Comparison of ENCODE assay signal across 8 mouse cellular contexts in the genomic region with DNA sequence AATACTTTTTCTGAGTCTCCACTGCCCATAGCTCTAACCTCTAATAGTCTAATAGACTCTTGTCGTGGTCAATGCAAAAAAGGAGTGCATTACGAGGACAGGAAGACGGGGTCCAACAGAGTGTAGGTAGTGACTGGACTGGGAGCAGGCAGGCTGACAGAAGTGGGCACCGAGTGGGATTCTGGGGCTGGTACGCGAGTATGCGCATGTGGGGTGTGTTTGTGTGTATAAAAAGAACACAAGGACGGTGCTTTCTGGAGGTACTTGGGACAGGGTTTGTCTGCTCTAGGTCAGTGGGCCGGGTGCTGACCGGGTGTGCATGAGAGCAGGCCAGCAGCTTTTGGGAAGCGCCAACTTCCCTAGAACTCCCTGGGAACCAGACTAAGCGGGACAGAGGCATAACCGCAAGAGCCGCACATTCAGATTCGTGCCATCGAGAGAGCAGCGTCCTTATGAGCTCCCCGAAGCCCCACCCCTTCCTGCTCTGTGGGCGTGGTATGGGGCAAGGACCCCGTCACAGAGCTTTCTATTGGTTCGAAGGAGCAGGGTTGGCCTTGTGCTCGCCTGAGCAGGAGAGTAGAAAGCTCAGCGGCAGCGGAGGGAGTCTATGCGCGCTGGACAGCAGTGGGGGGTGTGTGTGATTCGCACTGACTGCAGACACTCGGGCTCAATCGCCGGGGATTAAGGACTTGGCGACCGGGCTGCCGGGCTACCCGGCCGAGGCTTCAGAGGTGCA. TPM values are rescaled to one million over a fixed set of nuclear protein-coding genes. Genes with fewer than 3 reads are reported as not detected.
DNase-seq lines count a peak whose midpoint lies in the region; ATAC-seq and TF ChIP-seq lines count a peak whose summit lies in the region.

Efnb1 (plus strand) TSS at position 608 of the 736 bp plus-strand sequence.

- in situ Hi-C loops in CH12.LX (cut with MboI; ENCODE audit: low pct_ligation_motif_present, low pct_unique_long_range_greater_than_20kb, low sequenced_read_pairs) = loop anchor here (10.0 to 25.0 kb wide), 3 partner anchors 277 to 452 kb away; no protein-coding TSS in a partner anchor

- intact Hi-C loops in heart, postnatal 10 days (cut with DNase I) = loop anchor here (1.0 to 10.0 kb wide), 7 partner anchors 81 to 439 kb away; no protein-coding TSS in a partner anchor

- peak within 1 kb of the TSS; percentile 48 for H3K9ac ChIP-seq in CH12.LX (ENCODE audit: insufficient read depth, low read depth)
- peak within 1 kb of the TSS; percentile 98 for H3K9ac ChIP-seq in forebrain, embryonic 13.5 days
- peak within 1 kb of the TSS; percentile 59 for H3K9ac ChIP-seq in liver, postnatal 0 days (replicated peaks)
- peak within 1 kb of the TSS; percentile 74 for H3K9ac ChIP-seq in neural tube, embryonic 14.5 days (replicated peaks; ENCODE audit: low read depth, low read length)

- no peaks in the 10 kb centered on the region for H3K4me1 ChIP-seq in CH12.LX (ENCODE audit: control insufficient read depth in 1 of 2, insufficient read depth in 2 of 2)
- H3K4me1 ChIP-seq in forebrain, embryonic 13.5 days = peaks cover 13% of the 10 kb centered on the region
- H3K4me1 ChIP-seq in liver, postnatal 0 days (ENCODE audit: insufficient read depth) = no peaks in the 10 kb centered on the region
- H3K4me1 ChIP-seq in neural tube, embryonic 14.5 days (ENCODE audit: control insufficient read depth, insufficient read depth, low read length) = peaks cover 10% of the 10 kb centered on the region; the same call in 1 of the 2 replicates

- peak; percentile 74 for TF ChIP-seq POLR2A in CH12.LX (IDR thresholded peaks at IDR 0.05; ENCODE audit: low read depth, low read length)

- TF ChIP-seq CTCF in CH12.LX (conservative IDR thresholded peaks at IDR 0.05 in 1 of 2, IDR thresholded peaks at IDR 0.05 in 1 of 2; ENCODE audit: low read depth in 2 of 2, low read length in 2 of 2) = no peak
- TF ChIP-seq CTCF in liver, postnatal 0 days (IDR thresholded peaks at IDR 0.05; ENCODE audit: low read depth) = no peak

- TF ChIP-seq RAD21 in CH12.LX (IDR thresholded peaks at IDR 0.05; ENCODE audit: low read depth, low read length) = no peak

- peak; percentile 89 for DNase-seq in CH12.LX (ENCODE audit: extremely low read depth)
- DNase-seq in heart, postnatal 10 days = peak; percentile 91 to 93
- DNase-seq in large intestine, adult 2 months (ENCODE audit: low read depth, low spot score) = no peak
- peak; percentile 85 for DNase-seq in liver, postnatal 0 days
- DNase-seq in testis, postnatal 10 days (ENCODE audit: low spot score) = peak; percentile 90

- no peak within 1 kb of the TSS for H3K27ac ChIP-seq in CH12.LX (ENCODE audit: insufficient read depth, low read depth)
- H3K27ac ChIP-seq in forebrain, embryonic 13.5 days = peak within 1 kb of the TSS; percentile 88
- H3K27ac ChIP-seq in liver, postnatal 0 days (ENCODE audit: low read depth) = peak within 1 kb of the TSS; percentile 67
- H3K27ac ChIP-seq in neural tube, embryonic 14.5 days (ENCODE audit: low read depth, low read length) = peak within 1 kb of the TSS; percentile 67

- no peaks in the 10 kb centered on the region for H3K36me3 ChIP-seq in CH12.LX (replicated peaks in 1 of 2; ENCODE audit: control insufficient read depth in 1 of 2, insufficient read depth in 1 of 2, low read length in 1 of 2)
- H3K36me3 ChIP-seq in forebrain, embryonic 13.5 days (ENCODE audit: poor library complexity, severe bottlenecking) = no peaks in the 10 kb centered on the region
- H3K36me3 ChIP-seq in liver, postnatal 0 days (replicated peaks; ENCODE audit: insufficient read depth, low read length) = no peaks in the 10 kb centered on the region
- H3K36me3 ChIP-seq in neural tube, embryonic 14.5 days (ENCODE audit: control insufficient read depth, insufficient read depth, low read length) = no peaks in the 10 kb centered on the region

- H3K79me2 ChIP-seq in CH12.LX (replicated peaks; ENCODE audit: control insufficient read depth, extremely low read depth, insufficient read depth, poor library complexity, severe bottlenecking) = no peaks in the 10 kb centered on the region

- no peaks in the 10 kb centered on the region for H3K9me3 ChIP-seq in CH12.LX (replicated peaks; ENCODE audit: low read length)
- no peaks in the 10 kb centered on the region for H3K9me3 ChIP-seq in forebrain, embryonic 13.5 days (replicated peaks)
- no peaks in the 10 kb centered on the region for H3K9me3 ChIP-seq in liver, postnatal 0 days (ENCODE audit: low read length)
- H3K9me3 ChIP-seq in neural tube, embryonic 14.5 days (ENCODE audit: control insufficient read depth, low read length) = no peaks in the 10 kb centered on the region

- no peaks in the 10 kb centered on the region for H3K27me3 ChIP-seq in CH12.LX (replicated peaks)
- peaks cover 18% of the 10 kb centered on the region; the same call in 1 of the 2 replicates for H3K27me3 ChIP-seq in forebrain, embryonic 13.5 days
- peaks cover 11% of the 10 kb centered on the region for H3K27me3 ChIP-seq in liver, postnatal 0 days (ENCODE audit: insufficient read depth, low read length)
- H3K27me3 ChIP-seq in neural tube, embryonic 14.5 days (ENCODE audit: control insufficient read depth, insufficient read depth, low read length) = no peaks in the 10 kb centered on the region

- H3K4me2 ChIP-seq in CH12.LX (ENCODE audit: insufficient read depth, low read depth, poor library complexity, severe bottlenecking) = peak within 1 kb of the TSS; percentile 91
- H3K4me2 ChIP-seq in forebrain, embryonic 13.5 days = peak within 1 kb of the TSS; percentile 89
- peak within 1 kb of the TSS; percentile 74 for H3K4me2 ChIP-seq in liver, postnatal 0 days (ENCODE audit: low read depth, low read length)
- peak within 1 kb of the TSS; percentile 66 for H3K4me2 ChIP-seq in neural tube, embryonic 14.5 days (ENCODE audit: low read depth, low read length)

- peak within 1 kb of the TSS; percentile 28 to 55 (median 54) for H3K4me3 ChIP-seq in CH12.LX (replicated peaks in 1 of 3; ENCODE audit: low read depth in 2 of 3, low read length in 2 of 3, poor library complexity in 1 of 3)
- peak within 1 kb of the TSS; percentile 79 for H3K4me3 ChIP-seq in forebrain, embryonic 13.5 days
- H3K4me3 ChIP-seq in liver, postnatal 0 days (ENCODE audit: low read depth, low read length) = peak within 1 kb of the TSS; percentile 57
- H3K4me3 ChIP-seq in neural tube, embryonic 14.5 days (ENCODE audit: low read depth, low read length) = peak within 1 kb of the TSS; percentile 60

- dilution Hi-C loops in CH12.LX (cut with MboI; ENCODE audit: extremely low pct_ligation_motif_present, extremely low pct_unique_long_range_greater_than_20kb, low sequenced_read_pairs) = no loop called here

- no peak for TF ChIP-seq EP300 in CH12.LX (IDR thresholded peaks at IDR 0.05; ENCODE audit: low read length)
- no peak; the same call in 1 of the 2 replicates for TF ChIP-seq EP300 in liver, postnatal 0 days (IDR thresholded peaks at IDR 0.05; ENCODE audit: low read depth)

- ATAC-seq in cerebellum, adult (ENCODE audit: insufficient number of reproducible peaks, low FRiP score, low TSS enrichment) = peak; percentile 88
- peak; percentile 95 for ATAC-seq in forebrain, embryonic 13.5 days
- peak; percentile 88 for ATAC-seq in liver, postnatal 0 days
- ATAC-seq in neural tube, embryonic 14.5 days (ENCODE audit: low read depth) = peak; percentile 93

- 27% methylated on average over 35 of the region's 35 CpGs for WGBS in forebrain, embryonic 13.5 days
- WGBS in large intestine, adult 2 months = 27% methylated on average over 35 of the region's 35 CpGs
- WGBS in liver, postnatal 0 days (ENCODE audit: insufficient replicate concordance) = 24% methylated on average over 35 of the region's 35 CpGs
- 19% methylated on average over 35 of the region's 35 CpGs for WGBS in neural tube, embryonic 14.5 days

TF ChIP-seq in CH12.LX, 34 proteins besides CTCF, POLR2A, EP300 and RAD21 (continues in another document):
- TF ChIP-seq NRF1 (IDR thresholded peaks at IDR 0.05; ENCODE audit: low read depth, low read length) = 0 out of 2 replicates have a peak, but pooled peaks have one; percentile 32
- TF ChIP-seq MAFK (IDR thresholded peaks at IDR 0.05; ENCODE audit: insufficient replicate concordance, low read length) = no peak
- peak; percentile 72; the same call in 1 of the 2 replicates for TF ChIP-seq TBP (conservative IDR thresholded peaks at IDR 0.05; ENCODE audit: low read depth, low read length)
- TF ChIP-seq SIN3A (IDR thresholded peaks at IDR 0.05; ENCODE audit: low read length) = peak; percentile 53
- no peak for TF ChIP-seq USF2 (conservative IDR thresholded peaks at IDR 0.05; ENCODE audit: low read depth, low read length)
- TF ChIP-seq IRF4 (IDR thresholded peaks at IDR 0.05; ENCODE audit: low read depth, low read length) = no peak
- no peak for TF ChIP-seq PAX5 (IDR thresholded peaks at IDR 0.05; ENCODE audit: low read length)
- TF ChIP-seq ELF1 (IDR thresholded peaks at IDR 0.05; ENCODE audit: low read depth, low read length) = 0 out of 2 replicates have a peak, but pooled peaks have one; percentile 52
- peak; percentile 51 for TF ChIP-seq TCF12 (IDR thresholded peaks at IDR 0.05; ENCODE audit: low read depth, low read length)
- TF ChIP-seq HCFC1 (IDR thresholded peaks at IDR 0.05; ENCODE audit: low read depth, low read length) = peak; percentile 48
- TF ChIP-seq MXI1 (IDR thresholded peaks at IDR 0.05; ENCODE audit: low read depth, low read length) = peak; percentile 48; the same call in 1 of the 2 replicates
- TF ChIP-seq MYC (IDR thresholded peaks at IDR 0.05; ENCODE audit: low read depth, low read length) = no peak
- no peak for TF ChIP-seq KAT2A (IDR thresholded peaks at IDR 0.05; ENCODE audit: insufficient replicate concordance, low read length)
- no peak for TF ChIP-seq POLR2AphosphoS2 (IDR thresholded peaks at IDR 0.05; ENCODE audit: low read depth, low read length)
- TF ChIP-seq ETS1 (conservative IDR thresholded peaks at IDR 0.05; ENCODE audit: low read depth, low read length) = no peak
- TF ChIP-seq GABPA (IDR thresholded peaks at IDR 0.05; ENCODE audit: insufficient replicate concordance, low read depth, low read length) = no peak
- no peak for TF ChIP-seq MAZ (IDR thresholded peaks at IDR 0.05; ENCODE audit: low read depth, low read length)
- TF ChIP-seq ZC3H11A (IDR thresholded peaks at IDR 0.05; ENCODE audit: low read depth, low read length) = no peak
- TF ChIP-seq RCOR1 (conservative IDR thresholded peaks at IDR 0.05; ENCODE audit: low read depth, low read length) = no peak

RNA-seq across cellular contexts. Expression of gene Efnb1, which starts in this region (rescaled TPM):
- total RNA-seq in CH12.LX (2012; rRNA removed) = 1.3 and 1.4 TPM in 2 replicates
- 1.2 and 1.4 TPM in 2 replicates for total RNA-seq in CH12.LX (2014; rRNA removed)
- 1.7 and 1.8 TPM in 2 replicates for polyA plus RNA-seq in CH12.LX (2012; ENCODE audit: insufficient read length, low read depth)
- polyA plus RNA-seq in forebrain, embryonic 13.5 days (2015; fragmentation: Nextera tagmentation; extraction: Ambion mirVana) = 67.6 and 71.9 TPM in 2 replicates
- 10 to 100 TPM; 29.9 to 33.3 TPM for total RNA-seq in heart, postnatal 10 days (2021)
- polyA plus RNA-seq in large intestine, adult 2 months (2012; rRNA removed) = 48.4 and 59.3 TPM in 2 replicates
- 4.9 and 6.5 TPM in 2 replicates for polyA plus RNA-seq in liver, postnatal 0 days (2015; fragmentation: Nextera tagmentation; extraction: Ambion mirVana)
- 10.1 and 21.5 TPM in 2 replicates for polyA plus RNA-seq in neural tube, embryonic 14.5 days (2014; fragmentation: Nextera tagmentation; extraction: Ambion mirVana)

Comparison
In these comparisons a context has a peak if more than half of its experiments do, and no peak if none do; other contexts are left out.
1. RNA of gene Efnb1 (total RNA-seq): 29.9 to 33.3 TPM in heart, postnatal 10 days; 1.2 to 1.4 TPM in CH12.LX; every median in the first group is over 10 times any median in the second.
2. H3K9ac ChIP-seq: peak in every context shown above with its lines; median percentile 98 in forebrain, embryonic 13.5 days; 74 in neural tube, embryonic 14.5 days; 59 in liver, postnatal 0 days; 48 in CH12.LX.
3. Peak in every context shown above with its lines, with median percentiles within 50 percentile points of each other: H3K4me2 ChIP-seq, H3K4me3 ChIP-seq and ATAC-seq.